Mouse (Mus musculus) layer of hippocampus, adult 9-10 months (tissue): ENCODE results near the gene Slc25a39.
"Not testable (repeated sequence)": the region's sequence is repeated elsewhere in the genome, so short reads cannot be mapped to it uniquely, and the experiment has no call there.

Source experiments
- DNase-seq: peaks from one replicate; pipeline ENCODE4 v3.0.0; 2022; ENCODE audit warnings: low spot score

The Slc25a39 gene

DNA sequence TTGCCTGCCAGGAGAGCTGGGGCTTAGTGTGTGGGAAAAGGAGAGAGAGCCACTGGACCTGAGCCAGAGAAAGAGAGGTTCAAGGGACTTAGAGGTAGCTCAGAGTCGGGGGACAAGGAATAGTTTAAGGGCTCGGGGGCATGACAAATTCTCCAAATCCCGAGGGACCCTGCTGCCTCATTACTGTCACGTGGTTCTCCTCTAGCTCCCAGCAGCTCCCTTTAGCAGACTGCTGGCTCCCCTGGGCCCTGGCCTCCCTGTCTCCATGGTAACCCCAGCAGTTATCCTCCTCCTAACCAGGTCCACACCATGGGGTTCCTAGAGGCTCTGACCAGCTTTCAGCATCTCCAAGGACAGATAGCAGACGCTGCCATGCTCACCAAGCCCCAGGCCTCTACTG lies 12.5 kb downstream of the Slc25a39 start:
- DNase-seq = no peak

DNA sequence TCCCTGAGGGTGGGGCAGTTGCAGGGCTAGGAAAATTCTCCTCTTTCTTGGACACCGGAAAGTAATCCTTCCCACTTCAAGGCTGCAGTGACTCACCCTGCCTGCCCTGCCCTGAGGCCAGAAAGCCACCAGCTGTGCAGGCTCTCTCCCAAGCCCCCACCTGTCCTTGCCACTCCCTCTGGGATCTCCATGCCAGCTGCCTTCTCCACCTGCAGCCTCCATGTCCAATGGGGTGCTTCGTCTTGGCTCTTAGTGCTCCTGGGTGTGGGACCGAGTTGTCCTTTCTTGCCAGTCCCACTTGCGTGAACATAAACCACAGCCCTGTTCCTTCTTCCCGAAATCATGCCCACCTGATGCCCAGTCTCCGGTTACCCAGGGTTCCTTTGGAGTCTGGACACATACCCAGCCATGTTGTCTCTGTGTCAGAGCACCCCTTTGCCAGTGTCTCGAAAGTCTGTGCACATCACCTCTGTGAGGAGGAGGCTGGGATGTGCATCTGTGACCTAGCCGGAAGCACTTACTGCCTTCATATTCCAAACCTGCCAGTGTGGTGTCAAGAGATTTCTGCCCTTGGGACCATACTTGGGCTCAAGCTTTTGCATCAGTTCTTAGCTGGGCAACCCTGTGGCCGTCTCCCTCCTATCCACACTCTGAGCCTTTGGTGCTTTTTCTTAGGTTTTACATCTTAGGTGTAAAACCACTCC lies 13.2 kb downstream of the Slc25a39 start:
- DNase-seq = no peak

DNA sequence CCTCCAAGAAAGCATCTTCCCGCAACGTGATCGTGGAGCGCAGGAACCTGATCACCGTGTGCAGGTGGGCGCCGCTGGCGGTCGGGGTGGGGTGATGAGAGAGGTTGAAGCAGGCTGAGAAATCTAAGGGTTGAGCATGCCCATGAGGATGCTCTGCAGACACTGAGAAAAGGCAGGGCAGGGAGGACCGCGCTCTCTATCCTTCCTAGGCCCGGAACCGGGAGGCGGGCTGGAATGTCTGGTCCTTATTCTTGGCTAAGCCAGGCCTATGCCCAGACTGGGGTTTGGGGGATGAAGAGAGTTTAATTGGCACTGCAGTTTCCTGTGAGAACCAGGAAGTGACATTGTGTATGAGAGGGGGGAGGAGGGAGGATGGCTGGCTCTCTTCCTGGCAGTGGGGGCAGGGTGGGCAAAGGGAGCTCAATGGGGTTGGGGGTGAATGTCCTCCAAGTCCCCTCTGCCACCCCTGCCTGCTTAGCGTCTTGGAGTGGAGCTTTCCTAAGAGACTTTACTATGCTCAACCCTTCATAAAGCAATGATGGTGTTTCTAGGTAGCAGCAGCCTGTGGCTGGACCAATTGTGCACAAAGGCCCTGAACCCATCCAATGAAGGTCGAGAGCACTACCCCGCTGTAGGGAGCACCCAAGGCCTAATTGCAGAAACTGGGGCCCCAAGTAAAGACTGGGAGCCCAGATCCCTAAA lies 13.9 kb downstream of the Slc25a39 start:
- DNase-seq = no peak

DNA sequence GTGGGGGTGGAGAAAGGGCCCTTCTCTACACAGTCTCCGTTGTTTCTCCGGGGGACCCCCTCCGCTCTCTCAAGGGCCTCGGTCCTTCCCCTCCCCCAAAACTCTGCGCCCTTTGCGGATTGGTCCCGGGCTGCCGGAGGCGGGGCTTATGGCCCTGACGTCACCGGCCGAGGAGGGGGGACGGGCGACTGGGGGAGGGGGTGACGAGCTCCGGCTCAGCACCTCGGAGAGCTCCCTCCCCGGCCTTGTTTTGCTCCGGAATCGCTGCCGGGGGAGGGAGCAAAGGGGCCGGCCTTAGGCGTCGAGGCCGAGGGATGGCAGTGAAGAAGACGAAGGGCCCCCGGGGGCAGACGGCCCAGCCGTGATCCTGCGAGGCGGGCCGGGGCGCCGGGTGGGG lies 14.5 kb downstream of the Slc25a39 start, which contains the start of gene Rundc3a:
Gene Rundc3a (plus strand): TSS at position 166 of the 397 bp plus-strand sequence.
- peak; percentile 81 for DNase-seq

DNA sequence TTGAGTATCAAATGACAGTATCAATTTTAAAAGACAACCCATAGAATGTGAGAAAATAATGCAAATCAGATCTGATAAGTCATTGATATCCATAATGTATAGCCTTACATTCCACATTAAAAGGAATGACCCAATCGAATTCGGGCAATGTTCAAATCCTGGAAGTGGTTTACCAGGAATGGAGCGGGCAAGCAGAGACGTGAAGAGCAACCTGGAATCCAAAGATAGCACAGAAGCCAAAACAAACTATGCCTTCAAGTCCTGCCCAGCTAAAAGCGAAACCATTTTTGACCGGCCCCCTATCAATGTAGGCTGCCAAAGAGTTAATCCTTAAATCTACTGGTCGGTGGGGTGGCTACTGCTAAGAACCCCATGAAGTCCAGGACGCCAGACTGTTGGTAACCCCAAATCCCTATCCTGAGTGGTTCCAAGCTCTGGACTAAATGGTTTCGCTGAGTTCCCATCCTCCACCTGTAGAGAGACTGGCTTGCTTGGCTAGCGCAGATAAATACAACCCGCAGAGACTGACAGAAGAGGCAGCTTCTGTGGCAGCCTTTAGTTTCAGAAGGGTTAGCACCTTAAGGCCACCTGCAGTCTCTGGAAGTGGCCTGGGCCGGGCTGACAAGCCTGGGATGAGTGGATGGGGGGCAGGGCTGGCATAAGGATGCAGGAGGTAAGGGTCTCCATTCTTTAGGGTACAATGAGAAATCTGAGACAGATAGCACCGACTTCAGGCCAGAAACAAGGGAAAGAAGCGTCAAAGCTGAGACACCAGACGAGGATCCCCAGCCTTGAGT lies 15.1 kb downstream of the Slc25a39 start:
- no peak for DNase-seq

DNA sequence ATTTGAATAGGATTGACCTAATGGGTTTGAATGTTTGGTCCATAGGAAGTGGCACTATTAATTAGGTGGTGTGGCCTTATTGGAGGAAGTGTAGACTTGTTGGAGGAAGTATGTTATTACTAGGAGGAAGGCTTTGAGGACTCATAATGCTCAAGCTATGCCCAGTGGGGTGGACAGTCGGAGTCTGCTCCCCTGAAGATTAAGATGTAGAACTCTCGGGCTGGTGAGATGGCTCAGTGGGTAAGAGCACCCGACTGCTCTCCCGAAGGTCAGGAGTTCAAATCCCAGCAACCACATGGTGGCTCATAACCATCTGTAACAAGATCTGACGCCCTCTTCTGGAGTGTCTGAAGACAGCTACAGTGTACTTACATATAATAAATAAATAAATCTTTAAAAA lies 18.3 kb downstream of the Slc25a39 start:
- DNase-seq = not testable (repeated sequence)

DNA sequence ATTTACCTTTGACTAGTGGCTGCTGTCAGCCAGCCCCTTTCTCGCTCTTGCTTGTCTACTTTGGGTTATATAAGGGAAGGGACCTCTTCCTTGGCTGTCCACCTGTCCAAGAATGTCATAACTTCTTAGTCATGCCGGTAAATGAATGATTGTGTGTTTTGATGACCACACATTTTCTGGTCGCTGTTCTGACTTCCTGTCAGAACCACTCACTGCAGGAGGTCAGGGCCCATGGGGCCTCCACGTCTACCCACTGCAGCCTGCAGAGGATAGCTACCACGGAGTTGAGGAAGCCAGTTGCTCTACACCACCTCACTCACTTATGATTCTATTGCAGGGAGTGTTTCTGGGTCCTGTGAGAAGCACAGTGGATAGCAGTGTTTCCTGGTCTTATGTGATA lies 21.6 kb downstream of the Slc25a39 start:
- no peak for DNase-seq

DNA sequence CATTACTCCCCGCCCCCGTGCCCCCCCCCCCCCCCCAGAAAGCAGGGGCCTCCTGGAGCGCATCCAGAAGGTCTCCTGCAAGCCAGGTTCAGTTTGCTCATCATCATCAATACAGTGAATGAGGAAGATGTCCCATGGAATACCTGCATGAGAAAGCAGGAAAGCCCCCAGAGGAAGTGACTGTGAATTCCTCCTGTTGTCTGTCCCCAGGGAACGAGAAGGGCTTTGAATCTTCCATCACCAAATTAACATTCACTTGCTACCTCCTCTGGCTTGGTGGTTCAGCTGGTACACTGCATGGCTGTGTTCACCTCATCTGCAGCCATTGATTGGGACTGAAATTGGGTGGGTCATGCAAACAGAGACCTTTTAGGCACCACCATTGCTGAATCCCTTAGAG lies 22.7 kb downstream of the Slc25a39 start:
- DNase-seq = no peak

DNA sequence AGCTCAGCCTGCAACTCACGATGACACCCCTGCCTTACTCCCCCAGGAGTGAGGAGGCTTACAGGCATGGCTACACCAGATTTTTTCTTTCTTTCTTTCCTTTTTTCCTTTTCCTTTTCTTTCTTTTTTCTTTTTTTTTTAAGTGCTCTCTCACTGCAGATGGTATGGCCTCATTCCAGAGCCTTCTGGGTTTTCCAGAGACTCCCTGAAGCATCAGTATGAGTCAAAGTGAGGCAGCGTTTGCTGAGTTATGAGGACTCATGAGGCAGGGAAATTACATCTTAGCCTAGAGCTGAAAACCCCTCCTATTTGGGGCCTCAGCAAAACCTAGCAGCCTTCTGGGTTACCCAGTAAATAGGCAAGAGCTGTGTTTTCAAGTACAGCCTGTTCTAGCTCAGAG lies 23.3 kb downstream of the Slc25a39 start:
- DNase-seq = no peak

DNA sequence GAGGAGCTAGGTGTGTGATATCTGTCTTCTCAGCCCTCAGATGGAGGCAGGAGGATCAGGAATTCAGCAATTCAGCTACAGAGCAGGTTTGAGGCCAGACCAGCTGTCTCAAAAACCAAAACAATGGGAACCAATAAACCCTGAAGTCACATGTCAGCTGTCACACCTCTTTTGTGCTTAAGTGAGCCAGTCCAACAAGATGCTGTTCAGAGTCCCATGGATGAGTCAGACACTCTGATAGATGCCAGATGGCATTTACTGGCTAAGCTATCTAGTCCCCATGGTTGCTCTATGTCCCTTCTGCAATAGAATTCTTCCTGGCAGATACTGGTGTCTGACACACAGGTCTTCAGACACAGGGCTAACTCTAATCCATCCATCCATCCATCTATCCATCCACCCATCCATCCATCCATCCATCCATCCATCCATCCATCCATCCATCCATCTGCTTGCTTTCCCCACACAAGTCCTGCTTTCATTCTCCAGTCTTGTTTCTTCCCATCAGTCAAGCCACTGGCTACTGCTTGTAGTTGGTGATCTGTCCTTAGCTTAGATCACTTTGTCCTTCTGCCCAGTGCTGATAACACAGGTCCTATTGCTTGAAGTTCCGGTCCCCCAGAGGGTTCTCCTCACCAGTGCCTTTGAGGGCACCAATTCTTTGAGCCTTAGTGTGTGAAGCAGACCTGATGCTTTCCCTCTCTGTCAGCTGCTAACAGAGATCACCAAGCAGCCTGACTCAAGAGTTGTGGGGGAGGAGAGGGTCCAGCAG lies 24.2 kb downstream of the Slc25a39 start:
- no peak for DNase-seq

DNA sequence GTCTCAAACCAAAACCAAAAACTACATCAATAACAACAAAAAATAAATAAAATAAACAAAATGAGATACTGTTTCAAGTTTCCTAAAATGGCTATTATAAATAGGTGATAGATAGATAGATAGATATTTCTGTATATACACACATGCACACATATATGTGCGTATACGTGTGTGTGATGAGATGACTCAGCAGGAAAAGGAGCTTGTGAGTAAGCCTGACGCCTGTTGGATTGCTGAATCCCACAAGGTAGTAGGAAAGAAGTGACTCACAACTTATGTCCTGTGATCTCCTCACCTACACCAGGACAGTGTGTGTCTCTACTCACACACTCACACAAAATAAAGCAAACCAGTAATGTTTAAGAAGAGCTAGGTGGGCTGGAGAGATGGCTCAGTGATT lies 25.0 kb downstream of the Slc25a39 start:
- no peak for DNase-seq

DNA sequence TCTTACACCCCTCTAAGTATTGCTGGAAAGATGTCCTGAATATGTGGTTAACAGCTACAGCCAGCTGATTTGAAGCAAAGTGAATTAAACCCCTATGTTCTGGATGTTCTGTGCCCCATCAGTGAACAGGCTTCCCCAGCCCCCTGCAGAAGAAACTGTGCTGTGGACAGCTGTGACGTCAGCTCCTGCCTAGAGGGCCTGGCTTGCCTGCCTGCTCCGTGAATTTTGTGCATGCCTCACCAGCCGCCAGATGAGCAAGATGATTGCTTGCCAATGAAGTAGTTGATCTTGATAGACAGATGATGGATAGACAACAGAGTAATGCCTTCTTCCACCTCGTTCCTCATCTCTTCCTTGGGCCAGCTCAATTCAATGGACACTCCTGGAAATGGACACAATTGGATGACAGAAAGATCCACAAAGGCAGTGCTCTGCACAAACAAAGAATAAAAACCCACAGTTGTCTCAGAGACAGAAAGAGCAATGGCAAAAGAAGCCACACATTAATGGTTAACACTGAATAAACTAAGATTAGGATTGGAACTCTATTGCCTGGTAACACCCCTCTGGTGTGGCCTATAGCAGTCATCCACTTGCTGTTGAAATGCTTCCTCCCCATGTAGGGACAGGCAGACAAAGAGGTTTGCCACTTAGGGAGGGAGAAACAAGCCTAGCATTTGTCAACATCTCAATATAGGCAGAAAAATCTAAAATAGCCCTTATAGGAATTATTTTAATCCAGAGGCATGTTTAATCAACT lies 26.2 kb downstream of the Slc25a39 start:
- no peak for DNase-seq

DNA sequence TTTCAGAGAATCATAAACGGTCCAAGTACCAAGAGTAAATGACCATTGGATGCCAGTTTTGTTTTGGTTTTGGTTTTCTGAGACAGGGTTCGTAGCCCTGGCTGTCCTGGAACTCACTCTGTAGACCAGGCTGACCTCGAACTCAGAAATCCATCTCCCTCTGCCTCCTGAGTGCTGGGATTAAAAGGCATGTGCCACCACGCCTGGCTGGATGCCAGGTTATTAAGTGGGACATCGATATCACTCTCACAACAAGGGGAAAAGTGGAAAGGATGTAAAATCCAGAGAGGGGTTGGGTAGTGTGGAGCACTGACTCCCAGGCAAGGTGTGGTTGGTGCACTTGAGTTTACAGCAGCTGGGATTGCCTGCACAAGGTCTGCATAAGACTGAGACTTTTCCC lies 27.7 kb downstream of the Slc25a39 start:
- no peak for DNase-seq

DNA sequence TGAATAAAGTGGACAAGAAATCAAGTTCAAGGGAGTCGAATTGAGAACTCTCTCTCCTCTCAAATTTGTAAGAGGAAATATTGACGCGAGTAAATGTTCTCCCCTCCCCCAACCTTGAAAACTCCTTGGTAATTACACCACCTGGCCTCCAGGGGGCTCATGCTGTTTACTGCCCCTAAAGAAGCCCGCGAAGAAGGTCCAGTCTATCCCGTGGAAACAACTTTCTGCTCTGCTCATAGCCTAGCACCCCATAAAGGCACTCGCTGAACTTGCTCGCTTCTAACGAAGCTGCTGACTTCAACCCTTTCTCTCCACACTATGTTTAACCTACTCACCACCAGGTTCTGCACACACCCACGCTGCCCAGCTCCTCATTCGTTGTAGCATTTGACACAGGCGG lies 30.6 kb downstream of the Slc25a39 start:
- no peak for DNase-seq

DNA sequence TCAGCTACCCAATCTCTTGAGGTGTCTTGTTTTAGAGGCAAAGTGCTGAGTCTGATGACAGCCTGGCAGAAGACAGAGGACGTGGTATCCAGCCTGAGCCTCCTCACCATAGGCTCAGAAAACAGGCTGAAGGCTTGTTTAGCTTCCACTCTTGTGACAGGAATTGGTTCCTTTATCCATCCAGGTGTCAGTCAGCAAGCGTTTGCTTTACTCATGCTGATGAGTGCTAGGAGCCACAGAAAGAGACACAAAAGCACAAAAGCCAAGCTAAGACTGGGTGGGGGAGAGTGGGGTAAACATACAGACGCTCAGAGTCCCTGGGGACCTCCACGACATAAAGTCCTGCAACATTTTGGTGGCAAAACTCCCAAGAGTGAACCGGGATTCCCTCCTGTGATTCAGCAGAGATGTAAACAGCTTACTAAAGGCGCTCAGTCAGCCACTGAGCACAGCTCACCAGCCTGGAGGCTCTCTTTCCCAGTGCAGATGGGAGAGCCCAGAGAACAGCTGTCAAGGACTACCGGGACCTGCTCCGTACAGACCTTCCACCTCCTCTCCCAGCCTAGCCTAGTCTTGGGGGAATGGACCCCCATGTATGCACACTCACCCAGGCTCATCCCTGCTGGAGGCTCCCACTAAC lies 31.4 kb downstream of the Slc25a39 start:
- DNase-seq = no peak

DNA sequence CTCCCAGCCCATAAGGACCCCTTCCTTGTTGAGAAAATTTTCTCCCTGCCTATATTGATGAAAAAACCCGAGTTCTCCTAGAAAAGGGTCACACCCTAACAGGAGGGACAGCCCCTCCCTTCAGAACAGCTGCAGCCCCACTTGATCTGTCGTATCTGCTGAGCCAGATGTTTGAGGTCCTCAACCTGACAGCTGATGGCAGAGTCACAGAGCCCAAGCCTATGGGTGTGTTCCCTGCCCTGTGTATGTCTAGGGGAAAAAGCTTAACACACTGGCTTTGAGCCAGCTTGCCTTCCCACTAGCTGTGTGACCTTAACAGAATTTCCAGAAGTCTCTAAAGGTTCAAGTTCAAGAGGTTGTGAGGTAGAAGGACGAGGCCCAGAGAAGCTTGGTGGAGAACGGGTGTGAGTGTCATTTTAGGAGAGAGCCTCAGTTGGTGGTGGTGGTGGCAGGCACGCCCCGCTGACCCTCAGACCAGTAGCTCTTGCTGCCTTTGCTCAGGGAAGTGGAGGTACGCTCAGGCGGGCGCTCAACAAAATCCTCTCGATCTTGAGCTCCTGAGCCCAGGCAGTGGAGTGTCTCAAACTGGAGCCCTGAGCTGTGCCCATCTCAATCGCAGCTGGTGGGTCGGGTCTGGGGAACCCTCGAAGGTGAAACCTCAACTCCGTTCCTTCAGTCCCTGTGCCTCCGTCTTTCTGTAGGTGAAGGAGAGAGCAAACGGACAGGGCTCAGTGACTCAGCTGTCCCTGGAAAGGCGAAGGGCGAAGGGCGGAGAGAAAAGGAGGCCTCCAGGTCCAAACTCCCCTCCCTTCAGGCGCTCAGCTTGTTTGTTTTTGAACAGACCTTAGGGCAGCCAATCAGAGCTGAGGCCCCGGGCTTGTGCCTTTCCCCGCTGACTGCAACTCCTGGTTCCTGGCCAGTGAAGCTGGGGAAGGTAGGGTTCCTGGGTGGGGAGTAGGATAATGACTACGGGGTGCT lies 32.3 kb downstream of the Slc25a39 start:
- no peak for DNase-seq

DNA sequence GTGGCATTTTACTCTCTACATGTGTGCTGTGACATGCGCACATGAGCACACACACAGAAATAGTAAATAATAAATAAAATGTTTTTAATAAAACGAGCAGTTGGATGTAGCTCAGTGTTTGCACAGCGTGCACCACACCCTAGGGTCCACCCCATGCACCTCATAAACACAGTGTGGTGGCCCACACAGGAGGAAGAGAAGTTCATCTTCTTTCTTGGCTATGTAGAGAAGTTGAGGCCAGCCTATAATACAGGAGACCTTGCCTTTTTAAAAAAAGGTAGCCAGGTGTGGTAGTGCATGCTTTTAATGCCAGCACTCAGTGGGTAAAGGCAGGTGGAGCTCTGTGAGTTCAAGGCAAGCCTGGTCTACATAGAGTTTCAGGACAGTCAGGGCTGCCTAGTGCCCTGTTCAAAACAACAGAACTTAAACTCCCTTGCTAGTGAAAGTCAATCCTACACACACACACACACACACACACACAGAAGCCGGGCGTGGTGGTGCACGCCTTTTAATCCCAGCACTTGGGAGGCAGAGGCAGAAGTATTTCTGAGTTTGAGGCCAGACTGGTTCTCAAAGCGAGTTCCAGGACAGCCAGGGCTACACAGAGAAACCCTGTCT lies 33.5 kb downstream of the Slc25a39 start:
- no peak for DNase-seq

DNA sequence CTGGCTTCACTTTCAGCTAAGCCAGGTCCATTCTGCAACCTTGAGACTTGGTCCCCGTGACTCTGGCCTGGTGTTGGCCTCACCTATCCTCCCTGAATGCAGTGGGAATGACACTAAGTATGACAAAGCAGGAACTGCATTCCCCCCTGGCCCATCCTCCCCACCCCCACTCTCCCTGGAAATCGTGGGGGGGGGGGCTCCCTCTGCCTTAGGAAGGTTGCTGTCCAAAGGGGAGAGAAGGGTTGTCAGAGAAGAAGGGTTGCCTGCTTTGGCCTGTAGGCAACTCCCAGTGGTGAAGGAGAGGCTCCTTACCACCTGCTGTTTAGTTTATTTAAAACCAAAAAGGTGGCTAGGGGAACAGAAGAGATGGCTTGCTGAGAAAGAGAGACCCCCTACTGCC lies 34.1 kb downstream of the Slc25a39 start:
- DNase-seq = no peak

DNA sequence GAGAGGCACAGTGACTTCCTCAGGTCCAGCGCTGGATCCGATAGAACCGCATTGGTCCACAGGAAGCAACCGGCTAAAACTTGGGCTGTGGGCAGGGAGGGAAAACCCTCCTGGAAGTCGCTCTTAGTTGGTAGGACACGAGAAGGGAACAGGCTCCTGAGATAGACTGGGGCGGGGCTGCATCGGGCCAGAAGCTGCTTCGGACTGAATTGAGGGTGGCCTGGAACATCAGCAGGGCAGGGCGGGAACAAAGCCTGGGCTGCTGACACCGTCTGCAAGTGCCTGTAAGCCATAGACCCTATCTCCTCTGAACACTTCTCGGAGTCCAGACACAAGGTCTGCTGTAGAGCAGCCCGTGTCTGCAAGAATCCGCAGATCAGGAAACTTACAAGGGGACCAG lies 34.8 kb downstream of the Slc25a39 start:
- no peak for DNase-seq
